Mouse (Mus musculus) frontal cortex, postnatal 14 days (tissue): ENCODE results near the gene Tmem201.

Experiments
- DNase-seq, 2 experiments: peaks; one replicate each; pipeline ENCODE4 v3.0.0; 2022; ENCODE audit warnings: low spot score in 2 of 2

The Tmem201 gene

DNA sequence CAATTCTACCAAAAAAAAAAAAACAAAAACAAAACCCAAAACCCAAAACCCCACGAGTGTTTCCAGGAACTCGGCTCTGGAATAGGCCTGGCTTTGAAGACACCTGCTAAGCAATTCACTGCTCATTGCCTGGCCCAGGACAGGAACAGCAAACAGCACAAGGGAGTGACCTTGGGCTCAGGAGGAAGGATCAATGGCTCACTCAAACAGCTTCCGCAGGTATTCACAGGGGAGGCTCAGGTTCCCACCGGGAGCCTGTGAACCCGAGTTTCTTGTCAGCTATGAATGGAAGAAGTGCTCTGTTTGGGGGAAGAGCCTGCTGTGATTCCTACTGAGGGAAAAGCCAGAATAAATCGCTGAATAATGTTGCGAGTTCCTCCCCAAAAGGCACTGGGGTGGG, 54.0 kb downstream of the Tmem201 start:
- DNase-seq, result no peak

DNA sequence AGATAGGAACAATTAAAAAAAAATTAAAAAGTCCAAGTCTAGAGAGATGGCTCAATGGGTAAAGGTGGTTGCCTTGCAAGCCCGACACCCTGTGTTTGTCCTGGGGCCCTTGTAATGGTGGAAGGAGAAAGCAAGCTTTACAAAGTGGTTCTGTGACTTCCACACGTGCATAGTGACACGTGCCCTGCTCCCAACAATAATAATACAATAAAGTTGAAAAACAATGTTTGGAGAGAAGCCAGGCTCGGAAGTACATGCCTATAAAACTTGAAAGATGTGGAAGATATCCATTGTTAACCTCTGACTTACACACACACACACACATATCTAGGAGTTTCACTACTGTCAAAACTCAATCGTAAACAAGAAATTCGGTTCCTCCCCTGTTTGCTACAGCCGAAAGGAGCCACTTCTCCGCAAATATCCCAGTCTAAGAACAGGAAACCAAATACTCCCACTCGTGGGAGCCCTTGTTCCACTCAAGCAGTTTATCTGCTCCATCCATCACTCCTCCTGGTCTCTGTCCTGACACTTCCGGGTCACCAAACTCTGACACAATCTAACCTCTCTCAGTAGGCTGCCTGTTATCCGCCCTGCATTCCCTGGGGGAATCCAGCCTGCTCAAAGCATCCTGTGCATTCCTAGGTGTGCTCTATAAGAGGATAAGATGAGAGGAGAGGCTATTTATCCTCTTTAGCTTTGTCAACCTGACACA, 58.6 kb downstream of the Tmem201 start:
- no peak for DNase-seq

DNA sequence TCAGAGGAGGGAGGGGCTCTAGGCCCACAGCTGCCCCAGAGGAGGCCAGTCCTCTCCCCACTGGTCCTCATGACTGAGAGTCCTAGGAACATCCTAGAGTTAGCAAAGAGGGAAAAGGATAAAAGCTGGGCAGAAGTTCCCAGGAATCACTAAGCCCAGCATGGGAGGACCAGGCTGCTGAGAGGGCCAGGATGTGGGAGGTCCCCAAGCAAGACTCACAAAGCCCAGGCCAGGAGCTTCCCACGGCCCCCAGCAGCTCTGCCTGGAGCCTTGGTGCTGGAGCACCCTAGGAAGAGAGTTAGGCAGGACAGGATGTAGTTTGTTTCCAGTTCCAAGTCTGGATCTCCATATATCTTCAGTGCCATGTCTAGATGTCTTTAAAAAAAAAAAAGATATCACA, 59.8 kb downstream of the Tmem201 start:
- no peak for DNase-seq

GRCm38 (mm10) chr4:149675378-149676261, 62.2 kb downstream of the Tmem201 start:
- DNase-seq, result peak in 1 of 2 experiments; percentile 61

- no peak for DNase-seq
Measured at GRCm38 (mm10) chr4:149674814-149675377, 62.9 kb downstream of the Tmem201 start.

GRCm38 (mm10) chr4:149672747-149673146, 65.1 kb downstream of the Tmem201 start:
- no peak for DNase-seq

GRCm38 (mm10) chr4:149671175-149671574, 66.7 kb downstream of the Tmem201 start:
- DNase-seq, result no peak

GRCm38 (mm10) chr4:149665692-149666090, 72.2 kb downstream of the Tmem201 start:
- no peak for DNase-seq
